Mouse (Mus musculus) heart, postnatal 10 days (tissue): Measurements from ENCODE around the gene Mdga1. TPM values are rescaled to one million over a fixed set of nuclear protein-coding genes. Genes with fewer than 3 reads are reported as not detected.
A peak's percentile ranks its signal among the peaks of the same experiment; 100 is the strongest.
"Not testable (repeated sequence)": the region's sequence is repeated elsewhere in the genome, so short reads cannot be mapped to it uniquely, and the experiment has no call there.

Source experiments
- DNase-seq, 2 experiments: peaks; one replicate each; pipeline ENCODE4 v3.0.0; 2021
- intact Hi-C: fragments of 180-260 bp; cut with DNase I; formaldehyde crosslinking; loops from one replicate; pipeline ENCODE4 v1.15.1; 2025
- total RNA-seq, 2 experiments: library from RNA; stranded (reverse); gene quantifications; 2 replicates each; pipeline ENCODE4 v1.2.3; 2021

Mdga1 gene
- total RNA-seq, 2 experiments from 2014 or later, result 17.2 to 17.8 TPM

DNA sequence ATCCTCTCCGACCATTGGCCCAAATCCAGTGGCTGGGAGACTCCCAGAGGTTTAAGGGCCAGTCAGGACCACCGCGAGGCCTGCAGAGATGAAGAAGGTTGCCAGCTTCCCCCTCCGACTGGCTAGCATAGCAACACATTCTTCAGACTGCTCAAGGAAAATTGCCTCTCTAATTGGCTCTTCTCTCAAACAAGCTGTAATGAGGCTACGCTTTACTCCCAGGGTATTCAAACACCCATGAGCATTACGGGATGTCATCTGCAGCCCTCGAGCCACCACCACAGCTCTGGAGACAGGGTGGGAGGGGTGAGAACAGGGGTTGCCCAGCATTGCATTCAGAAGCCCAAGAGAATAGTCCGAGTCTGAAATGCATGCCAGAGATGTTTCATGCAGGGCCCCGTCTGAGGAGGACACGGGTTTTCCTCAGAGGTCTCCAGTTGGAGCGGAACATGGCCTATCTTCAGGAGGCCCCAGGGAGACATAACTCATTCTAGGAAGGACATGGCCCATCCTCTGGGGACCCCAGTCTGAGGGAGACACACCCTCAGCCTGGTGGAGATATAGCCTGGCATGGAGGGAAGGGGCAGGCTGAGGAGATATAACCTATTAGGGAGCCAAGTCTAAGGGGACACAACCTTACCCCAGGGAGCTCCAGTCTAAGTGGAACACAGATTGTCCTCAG is 151.5 kb downstream of the Mdga1 start:
- intact Hi-C loops, result no loop called here
- DNase-seq, result no peak

DNA sequence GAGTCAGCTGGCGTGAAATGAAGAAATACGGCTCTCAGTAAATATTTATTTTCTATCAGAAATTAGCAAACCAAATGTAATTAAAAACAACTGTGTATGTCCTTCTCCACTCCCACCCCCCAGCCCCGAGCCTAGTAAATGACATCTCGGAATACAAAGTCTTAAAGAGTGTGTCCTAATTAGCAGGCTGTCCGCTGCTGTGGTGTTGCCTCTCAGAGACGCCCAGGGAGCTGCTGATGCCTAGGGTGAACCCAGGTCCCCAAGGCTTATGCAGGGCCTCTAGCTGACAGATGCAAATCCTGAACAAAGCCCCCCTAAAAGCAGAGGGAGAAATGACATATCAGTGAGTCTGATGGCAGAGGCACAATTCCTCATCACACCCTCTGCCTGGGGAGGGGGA is 155.1 kb downstream of the Mdga1 start:
- DNase-seq, result no peak
- intact Hi-C loops, result no loop called here

DNA sequence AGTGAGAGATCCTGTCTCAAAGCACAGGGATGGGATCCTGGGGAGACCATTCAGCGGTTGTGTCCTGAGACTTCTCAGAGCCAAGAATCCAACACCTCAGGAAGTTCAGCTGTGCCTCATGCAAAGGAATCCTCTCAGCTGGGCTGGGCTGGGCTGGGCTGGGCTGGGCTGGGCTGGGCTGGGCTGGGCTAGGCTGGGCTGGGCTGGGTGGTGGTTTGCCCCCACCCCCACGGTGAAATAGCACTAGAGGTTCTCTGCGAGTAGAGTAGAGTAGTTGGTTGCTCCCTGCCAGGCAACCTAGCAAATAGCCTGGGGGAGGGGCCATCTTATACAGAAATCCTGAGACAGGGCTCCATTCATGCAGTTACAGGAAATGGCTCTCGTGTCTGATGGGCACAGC is 156.6 kb downstream of the Mdga1 start:
- intact Hi-C loops, result no loop called here
- DNase-seq, result no peak

GRCm38 (mm10) chr17:29803545-29803944 is 166.3 kb downstream of the Mdga1 start:
- intact Hi-C loops, result no loop called here
- no peak for DNase-seq

DNA sequence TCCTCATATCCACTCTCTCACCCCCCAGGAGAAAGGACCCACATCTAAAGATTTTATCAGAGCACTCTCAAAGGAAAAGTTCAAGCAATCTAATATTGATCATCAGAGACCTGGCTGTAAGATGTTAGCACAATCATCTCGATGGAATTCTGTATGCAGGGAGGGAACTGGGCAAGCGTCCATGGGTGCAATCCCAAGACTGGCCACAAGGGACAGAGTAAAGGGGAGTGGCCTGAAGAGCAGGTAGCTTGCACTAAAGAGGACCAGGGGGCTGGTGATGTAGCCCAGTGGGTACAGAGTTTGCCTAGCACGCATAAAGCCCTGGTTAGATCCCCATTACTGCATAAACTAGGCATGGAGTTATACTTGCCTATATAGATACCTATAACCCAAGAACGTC is 168.5 kb downstream of the Mdga1 start:
- intact Hi-C loops, result no loop called here
- DNase-seq, result peak; percentile 70 to 89

GRCm38 (mm10) chr17:29800096-29800455 is 169.8 kb downstream of the Mdga1 start:
- intact Hi-C loops, result no loop called here
- DNase-seq, result no peak

DNA sequence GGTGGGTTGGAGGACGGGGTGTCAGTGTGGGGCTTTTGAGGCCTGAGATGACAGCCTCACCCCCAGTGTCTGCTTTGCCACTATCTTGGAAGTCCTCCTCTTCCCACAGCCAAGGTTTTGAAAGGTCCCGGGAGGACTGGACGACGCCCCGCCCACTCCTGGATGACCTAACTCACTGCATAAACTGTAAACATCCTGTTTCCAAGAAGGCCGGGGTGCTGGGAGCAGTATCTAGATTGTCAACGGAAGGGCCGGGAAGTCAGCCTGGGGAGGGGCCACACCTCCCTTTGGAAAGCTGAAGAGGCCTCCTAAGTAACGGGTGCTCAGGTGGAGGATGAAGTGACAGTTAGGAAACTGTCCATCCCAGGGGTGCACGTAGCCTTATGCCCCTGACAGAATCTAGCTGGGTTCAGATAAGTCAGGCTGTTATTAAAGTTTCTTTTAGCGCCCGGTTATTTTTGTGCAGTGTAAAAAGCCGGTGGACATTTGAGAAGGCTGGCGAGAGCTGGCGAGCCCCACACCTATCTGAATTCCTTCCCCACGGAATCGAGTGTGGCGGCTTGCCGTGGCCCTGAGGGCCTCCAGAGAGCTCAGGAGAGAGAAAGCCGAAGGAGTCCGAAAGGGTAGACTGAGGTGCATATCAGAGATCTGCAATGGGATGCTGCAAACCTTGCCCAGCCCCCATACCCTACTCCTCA is 170.3 kb downstream of the Mdga1 start:
- DNase-seq, result no peak
- intact Hi-C loops, result no loop called here

- intact Hi-C loops, result no loop called here
- DNase-seq, result no peak
These were observed 171.7 kb downstream of the Mdga1 start for GRCm38 (mm10) chr17:29798151-29798550.

GRCm38 (mm10) chr17:29796787-29797186 is 173.1 kb downstream of the Mdga1 start:
- no peak for DNase-seq
- intact Hi-C loops, result loop anchor here (1.0 to 2.0 kb wide), 2 partner anchors 57 to 86 kb away; no protein-coding TSS in a partner anchor

GRCm38 (mm10) chr17:29796086-29796485 is 173.8 kb downstream of the Mdga1 start:
- intact Hi-C loops, result loop anchor here (1.0 to 2.0 kb wide), 2 partner anchors 57 to 87 kb away; no protein-coding TSS in a partner anchor
- DNase-seq, result peak; percentile 72 to 89

DNA sequence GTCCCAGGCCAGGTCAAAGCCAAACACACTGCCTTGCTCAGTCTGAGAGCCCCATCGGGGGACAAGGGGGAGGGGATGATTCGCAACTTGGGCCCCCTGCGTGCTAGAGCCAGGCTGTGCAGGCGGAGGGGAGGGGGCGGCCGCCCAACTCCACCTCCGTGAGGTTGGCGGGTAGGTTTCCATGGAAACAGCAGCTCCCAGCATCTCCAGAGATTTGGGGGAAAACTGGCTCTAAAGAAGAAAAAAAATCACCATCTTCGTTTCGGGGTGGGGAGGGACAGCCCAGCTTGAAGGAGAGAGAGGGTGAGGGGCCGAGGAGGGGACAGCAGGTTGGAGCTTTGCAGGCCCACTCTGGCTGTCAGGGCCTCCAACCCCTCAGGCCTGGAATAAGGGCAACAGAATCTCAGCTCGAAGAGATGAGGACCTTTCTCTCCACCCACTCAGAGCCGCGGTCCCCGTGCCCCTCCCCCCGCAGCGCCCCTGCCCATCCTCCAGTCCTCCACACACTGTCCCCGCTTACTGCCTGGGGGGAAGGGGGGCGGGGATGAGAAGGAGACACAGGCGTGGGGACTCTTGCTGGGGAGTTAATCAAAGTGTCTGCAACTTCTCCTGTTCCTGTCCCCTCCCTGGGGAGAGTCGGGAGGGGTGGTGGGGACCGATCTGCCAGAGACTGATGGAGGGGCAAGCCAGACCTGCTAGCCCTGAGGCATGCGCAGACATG is 174.7 kb downstream of the Mdga1 start:
- intact Hi-C loops, result no loop called here
- DNase-seq, result no peak

GRCm38 (mm10) chr17:29791531-29792050 is 178.3 kb downstream of the Mdga1 start:
- intact Hi-C loops, result no loop called here
- DNase-seq, result no peak

GRCm38 (mm10) chr17:29790231-29790740 is 179.6 kb downstream of the Mdga1 start:
- peak; percentile 57 to 73 for DNase-seq

GRCm38 (mm10) chr17:29789715-29790114 is 180.2 kb downstream of the Mdga1 start:
- intact Hi-C loops, result no loop called here
- peak; percentile 24 to 59 for DNase-seq

More at GRCm38 (mm10) chr17:29790231-29790740, 179.6 kb downstream of the Mdga1 start:
- intact Hi-C loops, result no loop called here

DNA sequence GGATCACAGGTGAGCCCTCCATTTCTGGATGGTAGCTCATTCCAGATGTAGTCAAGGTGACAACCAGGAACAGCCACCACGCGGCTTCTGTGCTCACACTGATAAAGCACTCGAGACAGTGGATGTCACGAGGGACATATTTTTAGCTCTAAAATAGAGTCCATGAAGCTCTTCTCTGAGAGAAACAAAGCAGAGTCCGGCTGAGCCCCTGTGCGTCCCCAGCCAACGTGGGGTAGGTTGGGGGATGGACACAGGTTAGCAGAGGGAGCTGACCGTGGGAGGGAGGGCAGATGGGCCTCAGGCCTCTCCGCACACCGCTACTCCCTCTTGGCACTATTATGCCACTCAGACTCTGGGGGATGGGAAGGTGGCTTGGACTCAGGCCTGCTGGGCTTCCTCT is 181.3 kb downstream of the Mdga1 start:
- intact Hi-C loops, result no loop called here
- DNase-seq, result peak; percentile 32 to 33

DNA sequence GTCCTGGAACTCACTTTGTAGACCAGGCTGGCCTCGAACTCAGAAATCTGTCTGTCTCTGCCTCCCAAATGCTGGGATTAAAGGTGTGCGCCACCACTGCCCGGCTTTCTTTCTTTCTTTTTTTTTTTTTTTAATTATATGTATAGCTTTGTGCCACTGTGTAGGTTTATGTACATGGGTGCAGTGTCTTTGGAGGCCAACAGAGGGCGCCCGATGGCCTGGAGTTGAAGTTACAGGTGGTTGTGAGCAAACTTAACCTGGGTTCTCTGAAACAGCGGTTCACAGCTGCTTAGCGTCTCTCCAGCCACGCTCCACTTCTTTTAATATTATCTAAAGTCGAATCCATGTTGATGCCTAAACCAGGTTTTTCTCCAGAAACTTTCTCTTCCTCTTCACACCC is 185.1 kb downstream of the Mdga1 start:
- no peak for DNase-seq
- intact Hi-C loops, result no loop called here

DNA sequence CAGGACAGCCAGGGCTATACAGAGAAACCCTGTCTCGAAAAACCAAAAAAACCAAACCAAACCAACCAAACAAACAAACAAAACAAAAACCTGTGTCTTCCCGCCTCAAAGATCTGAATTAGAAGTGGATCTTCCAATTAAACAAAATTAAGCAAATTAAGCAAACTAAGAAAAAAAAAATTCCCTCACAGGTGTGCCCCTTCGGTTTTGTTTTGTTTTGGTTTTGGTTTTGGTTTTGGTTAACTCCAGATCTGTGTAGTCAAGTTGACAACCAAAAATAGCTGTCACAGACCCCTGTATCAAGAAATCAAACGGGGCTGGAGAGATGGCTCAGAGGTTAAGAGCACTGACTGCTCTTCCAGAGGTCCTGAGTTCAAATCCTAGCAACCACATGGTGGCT is 188.4 kb downstream of the Mdga1 start:
- DNase-seq, intact Hi-C loops: not testable (repeated sequence)

DNA sequence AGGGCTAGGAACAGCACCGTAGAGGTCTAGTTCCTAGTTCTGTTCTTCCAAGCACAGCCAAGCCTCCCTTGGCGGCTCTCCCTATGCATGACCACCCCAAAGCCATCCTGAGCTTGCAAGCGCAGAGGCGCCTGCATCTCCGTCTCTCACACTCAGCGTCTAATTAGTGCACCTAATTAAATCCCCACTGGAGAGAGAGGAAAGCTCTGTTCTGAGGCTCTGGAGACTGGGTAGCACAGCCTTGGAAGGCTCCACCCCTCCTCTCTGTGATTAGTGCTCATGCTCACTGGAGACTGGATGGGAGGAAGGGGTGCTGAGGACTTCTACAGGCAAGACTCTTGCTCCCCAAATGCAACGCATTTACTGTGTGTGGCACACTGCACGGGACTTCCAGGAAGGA is 191.9 kb downstream of the Mdga1 start:
- DNase-seq, result no peak
- intact Hi-C loops, result loop anchor here (10.0 kb wide), 2 partner anchors 143 to 173 kb away; no protein-coding TSS in a partner anchor
